Mouse (Mus musculus) Muller cell, postnatal 12 days (primary cell): ENCODE results near the gene Cdk8.
A peak's percentile ranks its signal among the peaks of the same experiment; 100 is the strongest.

ENCODE experiments used
- DNase-seq: peaks from one replicate; pipeline ENCODE4 v3.0.0-alpha.2; 2015; ENCODE audit errors: inconsistent ontology term

Cdk8 gene

GRCm38 (mm10) chr5:146318051-146318450 lies 87.0 kb downstream of the Cdk8 start:
- DNase-seq, result no peak

GRCm38 (mm10) chr5:146318461-146318860 lies 87.4 kb downstream of the Cdk8 start:
- no peak for DNase-seq

GRCm38 (mm10) chr5:146328941-146329340 lies 97.9 kb downstream of the Cdk8 start:
- DNase-seq, result no peak

GRCm38 (mm10) chr5:146329541-146329940 lies 98.5 kb downstream of the Cdk8 start:
- no peak for DNase-seq

GRCm38 (mm10) chr5:146330031-146330764 lies 99.2 kb downstream of the Cdk8 start:
- peak; percentile 58 for DNase-seq

GRCm38 (mm10) chr5:146330765-146331115 lies 99.7 kb downstream of the Cdk8 start:
- DNase-seq, result no peak

GRCm38 (mm10) chr5:146331131-146331530 lies 100.1 kb downstream of the Cdk8 start:
- no peak for DNase-seq

GRCm38 (mm10) chr5:146332541-146332940 lies 101.5 kb downstream of the Cdk8 start:
- DNase-seq, result no peak

- no peak for DNase-seq
Measured at GRCm38 (mm10) chr5:146334410-146334809, 103.4 kb downstream of the Cdk8 start.

- no peak for DNase-seq
Measured at GRCm38 (mm10) chr5:146338064-146338463, 107.0 kb downstream of the Cdk8 start.

- no peak for DNase-seq
Measured at GRCm38 (mm10) chr5:146340037-146340436, 109.0 kb downstream of the Cdk8 start.

- DNase-seq, result peak; percentile 12
Measured at GRCm38 (mm10) chr5:146344911-146345686, 114.1 kb downstream of the Cdk8 start.

- DNase-seq, result no peak
Measured at GRCm38 (mm10) chr5:146347081-146347480, 116.1 kb downstream of the Cdk8 start.

GRCm38 (mm10) chr5:146349183-146349582 lies 118.2 kb downstream of the Cdk8 start:
- DNase-seq, result no peak

- DNase-seq, result no peak
Measured at GRCm38 (mm10) chr5:146350784-146351183, 119.8 kb downstream of the Cdk8 start.

GRCm38 (mm10) chr5:146352006-146352405 lies 121.0 kb downstream of the Cdk8 start:
- no peak for DNase-seq
